Mouse (Mus musculus) stomach, postnatal 0 days (tissue): ENCODE data around the gene Epha8. TPM values are rescaled to one million over a fixed set of nuclear protein-coding genes. Genes with fewer than 3 reads are reported as not detected.

ENCODE experiments used
- ATAC-seq: fragments of 200-750 bp; cut with Nextera tagmentation; 2 replicates; pipeline ENCODE4 v1.8.0; 2017; ENCODE audit not compliant: low FRiP score, low TSS enrichment
- DNase-seq: peaks from one replicate; pipeline ENCODE4 v3.0.0-alpha.2; 2016; ENCODE audit warnings: low spot score
- H3K27ac ChIP-seq: fragments of 300-500 bp; sonication (generic); replicated peaks from 2 replicates; pipeline ENCODE4 v1.5.1; 2014; ENCODE audit warnings: mild to moderate bottlenecking, control low read depth
- H3K27me3 ChIP-seq: fragments of 300-500 bp; sonication (generic); 2 replicates; pipeline ENCODE4 v1.6.1; 2014; ENCODE audit warnings: low read length; ENCODE audit not compliant: control insufficient read depth, insufficient read depth
- H3K36me3 ChIP-seq: fragments of 300-500 bp; sonication (generic); 2 replicates; pipeline ENCODE4 v1.6.1; 2014; ENCODE audit warnings: low read length, mixed read lengths; ENCODE audit not compliant: control insufficient read depth, insufficient read depth
- H3K4me1 ChIP-seq: fragments of 300-500 bp; sonication (generic); replicated peaks from 2 replicates; pipeline ENCODE4 v1.6.1; 2014; ENCODE audit warnings: antibody characterized with exemption; ENCODE audit not compliant: control insufficient read depth, insufficient read depth
- H3K4me2 ChIP-seq: fragments of 300-500 bp; sonication (generic); replicated peaks from 2 replicates; pipeline ENCODE4 v1.6.1; 2014; ENCODE audit warnings: low read depth, mild to moderate bottlenecking, control low read depth, moderate library complexity
- H3K4me3 ChIP-seq: fragments of 300-500 bp; sonication (generic); 2 replicates; pipeline ENCODE4 v1.5.1; 2014; ENCODE audit warnings: low read depth, low read length, control low read depth
- H3K9ac ChIP-seq: fragments of 300-500 bp; sonication (generic); 2 replicates; pipeline ENCODE4 v1.6.1; 2014; ENCODE audit warnings: mild to moderate bottlenecking, low read length, control low read depth, mixed read lengths
- H3K9me3 ChIP-seq: fragments of 300-500 bp; sonication (generic); 2 replicates; pipeline ENCODE4 v1.6.1; 2016; ENCODE audit warnings: low read length; ENCODE audit not compliant: control insufficient read depth
- CTCF ChIP-seq: IDR thresholded peaks from 2 replicates; pipeline ENCODE4 v1.5.1; 2016; ENCODE audit warnings: antibody characterized with exemption, low read depth, mild to moderate bottlenecking, moderate library complexity
- EP300 ChIP-seq: optimal IDR thresholded peaks from 2 replicates; pipeline ENCODE3; 2016; ENCODE audit warnings: antibody characterized with exemption
- WGBS: fragments of 180-500 bp; shearing (Covaris S2); extraction: QIAGEN DNeasy Blood & Tissue Kit; methylation state at CpG from one replicate; pipeline ENCODE4 v1.1.7; 2014; 5-methylcytosine and 5-hydroxymethylcytosine counted together
- polyA plus RNA-seq: library from polyadenylated mRNA; unstranded; fragments of >200 nt; fragmentation: Nextera tagmentation; extraction: Ambion mirVana; gene quantifications from 2 replicates; pipeline ENCODE4 v1.2.1, GENCODE M21; 2015

Gene Epha8
- polyA plus RNA-seq, 1 experiment from 2014 or later, result 0.11 TPM

DNA sequence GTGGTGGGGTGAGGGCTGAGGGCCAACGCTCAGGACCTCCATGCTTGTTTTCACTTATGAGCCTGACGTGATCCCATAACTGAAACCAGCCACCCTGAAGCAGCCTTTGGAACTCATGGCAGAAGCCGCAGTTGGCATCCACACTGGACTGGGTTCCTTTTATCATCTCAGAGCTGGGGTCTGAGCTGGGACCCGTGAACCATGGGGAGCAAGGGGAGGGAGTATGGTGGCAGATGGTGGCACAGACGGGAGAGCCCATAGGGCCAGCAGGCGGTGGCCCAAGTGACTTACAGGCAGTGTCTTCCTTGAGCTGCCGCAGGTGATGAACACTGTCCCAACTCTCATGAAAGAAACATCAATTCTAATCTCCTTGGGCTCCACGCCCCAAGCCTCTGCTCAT lies 37.8 kb downstream of the Epha8 start:
- no peak overlapping the region for H3K4me2 ChIP-seq
- no peak for DNase-seq
- H3K4me1 ChIP-seq, result no peaks in the 10 kb centered on the region
- H3K4me3 ChIP-seq, result no peak overlapping the region
- H3K27me3 ChIP-seq, result no peaks in the 10 kb centered on the region
- H3K36me3 ChIP-seq, result no peaks in the 10 kb centered on the region
- no peak for TF ChIP-seq EP300
- TF ChIP-seq CTCF, result no peak
- no peaks in the 10 kb centered on the region for H3K9me3 ChIP-seq
- no peak for ATAC-seq
- H3K9ac ChIP-seq, result no peak overlapping the region
- no peak overlapping the region for H3K27ac ChIP-seq
- 86% methylated on average over 8 of the region's 8 CpGs for WGBS

DNA sequence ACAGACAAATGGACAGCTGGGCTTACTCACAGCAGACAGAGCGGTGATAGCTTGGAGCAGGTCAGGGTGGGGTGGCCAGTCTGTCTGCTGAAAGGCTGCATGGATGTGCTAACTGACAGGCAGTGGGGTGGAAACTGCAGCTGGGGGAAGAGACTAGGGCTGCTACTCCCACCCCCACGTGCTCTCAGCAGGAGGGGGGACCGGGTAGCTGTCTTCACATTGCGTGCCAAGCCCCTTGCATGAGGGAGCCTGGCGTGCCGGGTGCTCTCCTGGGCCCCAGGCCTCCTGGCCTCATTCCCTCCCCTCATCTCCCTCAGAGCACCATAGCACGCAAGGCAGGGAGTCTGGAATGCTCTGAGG lies 39.5 kb downstream of the Epha8 start:
- Histone ChIP-seq H3K27me3 (no peaks in the 10 kb centered on the region), H3K9ac (no peak overlapping the region), H3K4me1 (no peaks in the 10 kb centered on the region), H3K36me3 (no peaks in the 10 kb centered on the region), H3K4me3 (no peak overlapping the region), H3K4me2 (no peak overlapping the region), H3K27ac (no peak overlapping the region), H3K9me3 (no peaks in the 10 kb centered on the region)
- WGBS, result 31% methylated on average over 7 of the region's 7 CpGs
- ATAC-seq, result no peak
- TF ChIP-seq EP300 (no peak), CTCF (no peak)
- DNase-seq, result no peak

DNA sequence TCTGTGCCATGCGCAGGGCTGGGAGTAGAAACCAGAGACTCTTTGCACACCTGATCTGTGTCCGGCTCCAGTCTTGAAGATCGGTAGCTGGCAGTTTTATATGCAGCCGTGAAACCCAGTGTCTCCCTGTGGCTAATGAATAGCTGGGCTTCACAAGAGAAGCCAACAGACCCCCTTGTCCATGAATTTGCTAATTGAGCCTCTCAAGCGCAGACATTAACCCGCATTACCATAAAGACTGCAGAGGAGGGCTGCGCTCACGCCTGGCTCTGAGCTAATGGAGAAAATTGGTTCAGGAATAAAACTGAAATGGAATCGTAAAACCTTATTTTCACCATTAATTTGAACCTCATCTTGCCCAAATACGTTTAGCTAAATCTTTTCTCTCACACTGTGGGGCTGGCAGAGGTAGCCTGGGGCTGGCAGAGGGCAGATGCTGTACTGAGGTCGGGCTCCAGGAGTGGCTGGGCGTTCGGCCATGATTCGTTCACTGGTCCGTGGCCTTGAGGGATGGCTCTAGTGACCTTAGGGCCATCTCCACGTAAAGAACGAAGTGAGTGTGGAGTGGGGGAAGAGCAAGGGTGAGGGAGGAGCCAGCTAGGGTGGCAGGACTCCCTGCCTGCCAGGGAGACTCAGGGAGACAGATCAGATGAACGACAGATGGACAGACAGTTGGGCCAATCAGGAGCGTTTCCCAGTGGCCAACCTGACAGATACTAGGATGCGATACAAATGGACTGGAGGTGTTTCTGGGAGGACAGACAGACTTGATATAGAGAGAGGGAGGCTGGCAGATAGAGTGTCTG lies 40.1 kb downstream of the Epha8 start:
- Histone ChIP-seq H3K4me1 (no peaks in the 10 kb centered on the region), H3K36me3 (no peaks in the 10 kb centered on the region), H3K9me3 (no peaks in the 10 kb centered on the region), H3K27me3 (no peaks in the 10 kb centered on the region), H3K9ac (no peak overlapping the region), H3K27ac (no peak overlapping the region), H3K4me2 (no peak overlapping the region), H3K4me3 (no peak overlapping the region)
- DNase-seq (no peak), ATAC-seq (no peak)
- 65% methylated on average over 20 of the region's 20 CpGs for WGBS
- TF ChIP-seq EP300, result no peak
- TF ChIP-seq CTCF, result no peak

GRCm38 (mm10) chr4:136912841-136913240 lies 43.8 kb downstream of the Epha8 start:
- Histone ChIP-seq H3K36me3 (no peaks in the 10 kb centered on the region), H3K27ac (no peak overlapping the region), H3K4me1 (no peaks in the 10 kb centered on the region), H3K9me3 (no peaks in the 10 kb centered on the region), H3K27me3 (no peaks in the 10 kb centered on the region), H3K9ac (no peak overlapping the region), H3K4me3 (no peak overlapping the region), H3K4me2 (no peak overlapping the region)
- no peak for TF ChIP-seq EP300
- TF ChIP-seq CTCF, result no peak
- ATAC-seq (no peak), DNase-seq (no peak)
- 19% methylated on average over 9 of the region's 9 CpGs for WGBS

DNA sequence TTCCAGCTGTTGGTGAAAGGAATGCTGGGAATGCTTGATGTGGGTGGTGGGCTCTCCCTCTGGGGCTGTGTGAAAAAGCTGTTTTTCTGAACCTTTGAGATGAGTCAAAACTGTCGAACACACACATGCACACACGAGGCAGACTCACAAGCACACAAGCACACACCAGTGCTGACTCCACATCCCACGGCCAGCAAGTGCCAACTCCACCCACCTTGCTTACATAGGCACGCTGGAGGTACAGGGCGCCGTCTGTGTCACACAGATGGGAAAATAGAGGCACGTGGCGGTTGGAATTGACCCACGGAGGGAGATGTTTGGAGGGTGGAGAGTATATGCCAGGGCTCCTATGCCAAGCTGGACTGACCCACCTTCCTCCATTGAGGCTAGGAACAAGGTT lies 44.8 kb downstream of the Epha8 start:
- no peaks in the 10 kb centered on the region for H3K27me3 ChIP-seq
- no peaks in the 10 kb centered on the region for H3K36me3 ChIP-seq
- no peak overlapping the region for H3K9ac ChIP-seq
- DNase-seq (no peak), ATAC-seq (no peak)
- no peak overlapping the region for H3K4me2 ChIP-seq
- 24% methylated on average over 9 of the region's 9 CpGs for WGBS
- no peak for TF ChIP-seq EP300
- TF ChIP-seq CTCF, result no peak
- H3K4me3 ChIP-seq, result no peak overlapping the region
- H3K4me1 ChIP-seq, result no peaks in the 10 kb centered on the region
- H3K27ac ChIP-seq, result no peak overlapping the region
- H3K9me3 ChIP-seq, result no peaks in the 10 kb centered on the region

DNA sequence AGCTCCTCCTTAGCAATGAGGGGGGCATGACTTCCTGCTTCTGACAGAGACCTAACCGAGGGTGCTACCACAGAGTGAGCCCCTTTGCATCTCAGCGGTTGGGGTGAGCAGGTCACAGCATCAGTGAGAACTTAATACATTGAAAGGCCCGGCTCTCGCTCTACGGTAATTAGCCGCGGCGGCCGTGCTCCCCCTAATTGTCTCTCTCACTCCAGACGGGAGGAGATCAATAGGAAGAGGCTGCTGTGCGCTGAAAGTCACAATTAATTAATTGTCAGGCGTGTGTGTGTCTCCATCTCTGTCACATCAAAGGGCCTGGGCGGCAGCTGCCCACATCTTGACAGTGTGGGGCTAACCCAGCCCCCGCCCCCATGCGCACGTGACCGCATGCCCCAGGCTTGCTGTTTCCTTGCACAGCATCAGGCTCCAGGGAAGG lies 45.4 kb downstream of the Epha8 start:
- WGBS, result 16% methylated on average over 17 of the region's 17 CpGs
- Histone ChIP-seq H3K4me3 (no peak overlapping the region), H3K27me3 (no peaks in the 10 kb centered on the region), H3K4me2 (no peak overlapping the region), H3K36me3 (no peaks in the 10 kb centered on the region), H3K9me3 (no peaks in the 10 kb centered on the region), H3K4me1 (no peaks in the 10 kb centered on the region), H3K9ac (no peak overlapping the region), H3K27ac (no peak overlapping the region)
- TF ChIP-seq EP300 (no peak), CTCF (no peak)
- no peak for ATAC-seq
- DNase-seq, result no peak
